Mouse (Mus musculus) liver, embryonic 11.5 days (tissue): ENCODE measurements around the gene Rufy1. TPM values are rescaled to one million over a fixed set of nuclear protein-coding genes. Genes with fewer than 3 reads are reported as not detected.

Source experiments
- microRNA counts: library from miRNA; unstranded; fragments of <30 nt; microRNA quantifications from one replicate; lab custom pipeline; 2015
- microRNA-seq: library from miRNA; unstranded; fragments of <30 nt; microRNA quantifications from one replicate; pipeline ENCODE4, GENCODE M21; 2017; ENCODE audit warnings: borderline number of aligned reads
- polyA plus RNA-seq: library from polyadenylated mRNA; unstranded; fragments of >200 nt; fragmentation: Nextera tagmentation; extraction: Ambion mirVana; gene quantifications from 2 replicates; pipeline ENCODE4 v1.2.1, GENCODE M21; 2014

Rufy1 gene
- polyA plus RNA-seq, 1 experiment from 2014 or later, result 19.2 TPM

MicroRNAs encoded within 50 kb of the gene (microRNA counts, 519-probe panel; counts per million panel counts)
- 5,416 counts per million, percentile 51 among the panel's probes with 10 or more counts for microRNA mmu-miR-804 (lab: Ali Mortazavi, UCI)

Small RNA genes within 50 kb of the gene (microRNA-seq; reads per million reads assigned to microRNA genes)
- not detected for gene Mir804

Other genes with a start within 250 kb of the Rufy1 start
- 176 and 177 TPM in 2 replicates for gene Sqstm1, start 220.3 kb downstream of the Rufy1 start, polyA plus RNA-seq
- 22.3 and 25.4 TPM in 2 replicates for gene Mgat4b, start 220.2 kb downstream of the Rufy1 start, polyA plus RNA-seq
- gene Ltc4s, start 192.5 kb downstream of the Rufy1 start, polyA plus RNA-seq, result 0.82 and 2.6 TPM in 2 replicates
- 4.4 and 5.6 TPM in 2 replicates for gene Maml1, start 138.8 kb downstream of the Rufy1 start, polyA plus RNA-seq
- gene Canx, start 105.5 kb downstream of the Rufy1 start, polyA plus RNA-seq, result 267 and 285 TPM in 2 replicates
- gene Cby3, start 76.7 kb downstream of the Rufy1 start, polyA plus RNA-seq, result not detected in 2 replicates
- 341 and 346 TPM in 2 replicates for gene Hnrnph1, start 54.1 kb downstream of the Rufy1 start, polyA plus RNA-seq
- 3.4 and 4.2 TPM in 2 replicates for gene Adamts2, start 171.0 kb upstream of the Rufy1 start, polyA plus RNA-seq